In genomic region chr9:32503995-32504451, GRCm38 (mm10) we compare ENCODE assay signal across 10 mouse cellular contexts. TPM values are rescaled to one million over a fixed set of nuclear protein-coding genes. Genes with fewer than 3 reads are reported as not detected.
DNase-seq lines count a peak whose midpoint lies in the region; ATAC-seq and TF ChIP-seq lines count a peak whose summit lies in the region.
"Had no signal": no experiment of that assay in that cellular context is flagged by ENCODE, and none has a peak within 500 bp of the region (broad histone marks: within the 10 kb centered on the region; RNA-seq: fewer than 3 reads in every experiment).

No protein-coding gene starts in this region.

- H3K4me2 ChIP-seq in midbrain, postnatal 0 days (ENCODE audit: low read depth, low read length, poor library complexity, severe bottlenecking), result no peak overlapping the region
- H3K4me2 ChIP-seq: embryonic facial prominence, embryonic 15.5 days; limb, embryonic 12.5 days; neural tube, embryonic 15.5 days had no signal

- H3K27me3 ChIP-seq in kidney, adult 2 months (replicated peaks; ENCODE audit: control insufficient read depth, insufficient read depth, low read length), result no peaks in the 10 kb centered on the region
- H3K27me3 ChIP-seq in midbrain, postnatal 0 days (ENCODE audit: insufficient read depth, low read length), result no peaks in the 10 kb centered on the region
- H3K27me3 ChIP-seq: embryonic facial prominence, embryonic 15.5 days; limb, embryonic 12.5 days; neural tube, embryonic 15.5 days had no signal

- H3K4me3 ChIP-seq in bone marrow macrophage, adult 2 months (ENCODE audit: insufficient read depth, low read length), result no peak overlapping the region
- no peak overlapping the region for H3K4me3 ChIP-seq in kidney, adult 2 months (ENCODE audit: insufficient read depth, low read depth, low read length)
- no peak overlapping the region for H3K4me3 ChIP-seq in midbrain, postnatal 0 days (ENCODE audit: low read depth, low read length)
- H3K4me3 ChIP-seq: embryonic facial prominence, embryonic 15.5 days; limb, embryonic 12.5 days; neural tube, embryonic 15.5 days had no signal

- ATAC-seq in midbrain, postnatal 0 days (ENCODE audit: low FRiP score), result no peak
- ATAC-seq in cerebellum, adult (ENCODE audit: insufficient number of reproducible peaks, low FRiP score, low TSS enrichment), result no peak

- peak overlapping the region; percentile 0 for H3K27ac ChIP-seq in bone marrow macrophage, adult 2 months (ENCODE audit: insufficient read depth, low read depth, low read length)
- peak overlapping the region; percentile 13 for H3K27ac ChIP-seq in kidney, adult 2 months (ENCODE audit: insufficient read depth, low read depth, low read length)
- no peak overlapping the region for H3K27ac ChIP-seq in midbrain, postnatal 0 days (ENCODE audit: low read depth, low read length)
- H3K27ac ChIP-seq: embryonic facial prominence, embryonic 15.5 days; limb, embryonic 12.5 days; neural tube, embryonic 15.5 days had no signal

- WGBS in kidney, adult 2 months, result 32% methylated on average over 11 of the region's 11 CpGs
- WGBS in midbrain, postnatal 0 days, result 84% methylated on average over 11 of the region's 11 CpGs

- TF ChIP-seq CTCF in bone marrow macrophage, adult 2 months (IDR thresholded peaks at IDR 0.05; ENCODE audit: low read depth, low read length), result no peak
- no peak for TF ChIP-seq CTCF in kidney, adult 2 months (conservative IDR thresholded peaks at IDR 0.05; ENCODE audit: insufficient read depth, insufficient read length, low read depth, low read length)
- TF ChIP-seq CTCF in midbrain, postnatal 0 days (IDR thresholded peaks at IDR 0.05), result no peak

- no peaks in the 10 kb centered on the region for H3K36me3 ChIP-seq in kidney, adult 2 months (ENCODE audit: control insufficient read depth, insufficient read depth, low read length)
- H3K36me3 ChIP-seq in midbrain, postnatal 0 days (ENCODE audit: insufficient read depth, low read length), result no peaks in the 10 kb centered on the region
- H3K36me3 ChIP-seq: embryonic facial prominence, embryonic 15.5 days; neural tube, embryonic 15.5 days had no signal

- H3K9ac ChIP-seq in midbrain, postnatal 0 days (replicated peaks; ENCODE audit: low read length, poor library complexity, severe bottlenecking), result no peak overlapping the region
- H3K9ac ChIP-seq: embryonic facial prominence, embryonic 15.5 days; limb, embryonic 12.5 days; neural tube, embryonic 15.5 days had no signal

- no peaks in the 10 kb centered on the region for H3K9me3 ChIP-seq in midbrain, postnatal 0 days (ENCODE audit: low read length)
- H3K9me3 ChIP-seq: embryonic facial prominence, embryonic 15.5 days; limb, embryonic 12.5 days; neural tube, embryonic 15.5 days had no signal

- peaks cover 90% of the 10 kb centered on the region for H3K4me1 ChIP-seq in bone marrow macrophage, adult 2 months (ENCODE audit: control insufficient read depth, insufficient read depth, low read length)
- peaks cover 2% of the 10 kb centered on the region; the same call in 1 of the 2 replicates for H3K4me1 ChIP-seq in kidney, adult 2 months (ENCODE audit: control insufficient read depth, insufficient read depth, low read length)
- H3K4me1 ChIP-seq in midbrain, postnatal 0 days (ENCODE audit: insufficient read depth, low read length), result no peaks in the 10 kb centered on the region
- H3K4me1 ChIP-seq: neural tube, embryonic 15.5 days had no signal

- TF ChIP-seq POLR2A in bone marrow macrophage, adult 2 months (IDR thresholded peaks at IDR 0.05; ENCODE audit: borderline replicate concordance, low read depth, low read length), result no peak
- no peak for TF ChIP-seq POLR2A in kidney, adult 2 months (IDR thresholded peaks at IDR 0.05; ENCODE audit: low read depth, low read length)

- peak; percentile 27 for DNase-seq in lung, postnatal 10 days
- no peak for DNase-seq in lung, adult 18-20 months
- DNase-seq in kidney, adult 2 months, result peak; percentile 67
- peak; percentile 47 for DNase-seq in skeletal muscle tissue, adult 2 months (ENCODE audit: low read depth, low spot score)
- DNase-seq in midbrain, postnatal 0 days (ENCODE audit: low spot score), result no peak

RNA-seq across cellular contexts. Expression of gene Fli1, which starts 38.6 kb away (rescaled TPM):
- polyA plus RNA-seq in bone marrow macrophage, adult 2 months (2012; ENCODE audit: insufficient read depth, insufficient read length, missing spikeins), result 124 and 127 TPM in 2 replicates
- 7.2 and 9.6 TPM in 2 replicates for polyA plus RNA-seq in kidney, adult 2 months (2012; rRNA removed)
- 8.4 and 9.1 TPM in 2 replicates for total RNA-seq in midbrain, postnatal 0 days (2014; rRNA removed)
- 5.5 and 5.9 TPM in 2 replicates for polyA plus RNA-seq in midbrain, postnatal 0 days (2015; fragmentation: Nextera tagmentation; extraction: Ambion mirVana)

Comparison
In these comparisons a context has a peak if more than half of its experiments do, and no peak if none do; other contexts are left out.
1. DNase-seq: peak in lung, postnatal 10 days (single experiment), kidney, adult 2 months (single experiment) and skeletal muscle tissue, adult 2 months (single experiment); none in lung, adult 18-20 months (0 of 2) and midbrain, postnatal 0 days (single experiment).
2. RNA of gene Fli1, which starts 38.6 kb away (polyA plus RNA-seq): 124 to 127 TPM in bone marrow macrophage, adult 2 months; 7.2 to 9.6 TPM in kidney, adult 2 months and 5.5 to 5.9 TPM in midbrain, postnatal 0 days; every median in the first group is over 10 times any median in the second.